Mouse (Mus musculus) gastrocnemius, postnatal 4 days (tissue): ENCODE measurements around the gene Telo2. TPM values are rescaled to one million over a fixed set of nuclear protein-coding genes. Genes with fewer than 3 reads are reported as not detected.
"Not testable (repeated sequence)": the region's sequence is repeated elsewhere in the genome, so short reads cannot be mapped to it uniquely, and the experiment has no call there.

Experiments
- DNase-seq, 2 experiments: peaks; one replicate each; pipeline ENCODE4 v3.0.0; 2021 to 2022; ENCODE audit warnings: low spot score in 2 of 2, mixed read lengths in 2 of 2
- long read RNA-seq, 2 experiments: library from polyadenylated mRNA; stranded (forward); transcript quantifications; one replicate each; pipeline ENCODE4 v2.0.0; 2021
- total RNA-seq, 2 experiments: library from RNA; stranded (reverse); gene quantifications; 2 replicates each; pipeline ENCODE4 v1.2.3; 2021

Telo2 gene
- total RNA-seq = 10 to 100 TPM; 23.5 to 27.8 TPM
- long read RNA-seq, experiment 1, transcript Telo2-202 (21 exons, 3,530 nt) = major isoform, 9 of 30 reads
- long read RNA-seq, experiment 1, partial matches to known transcripts = 6 of 30 reads
- long read RNA-seq, experiment 1, other reads (novel, unspliced or antisense) = 15 of 30 reads
- long read RNA-seq, experiment 2, transcript Telo2-202 (21 exons, 3,530 nt) = major isoform, 23 of 45 reads
- long read RNA-seq, experiment 2, partial matches to known transcripts = 3 of 45 reads
- long read RNA-seq, experiment 2, other reads (novel, unspliced or antisense) = 17 of 45 reads

DNA sequence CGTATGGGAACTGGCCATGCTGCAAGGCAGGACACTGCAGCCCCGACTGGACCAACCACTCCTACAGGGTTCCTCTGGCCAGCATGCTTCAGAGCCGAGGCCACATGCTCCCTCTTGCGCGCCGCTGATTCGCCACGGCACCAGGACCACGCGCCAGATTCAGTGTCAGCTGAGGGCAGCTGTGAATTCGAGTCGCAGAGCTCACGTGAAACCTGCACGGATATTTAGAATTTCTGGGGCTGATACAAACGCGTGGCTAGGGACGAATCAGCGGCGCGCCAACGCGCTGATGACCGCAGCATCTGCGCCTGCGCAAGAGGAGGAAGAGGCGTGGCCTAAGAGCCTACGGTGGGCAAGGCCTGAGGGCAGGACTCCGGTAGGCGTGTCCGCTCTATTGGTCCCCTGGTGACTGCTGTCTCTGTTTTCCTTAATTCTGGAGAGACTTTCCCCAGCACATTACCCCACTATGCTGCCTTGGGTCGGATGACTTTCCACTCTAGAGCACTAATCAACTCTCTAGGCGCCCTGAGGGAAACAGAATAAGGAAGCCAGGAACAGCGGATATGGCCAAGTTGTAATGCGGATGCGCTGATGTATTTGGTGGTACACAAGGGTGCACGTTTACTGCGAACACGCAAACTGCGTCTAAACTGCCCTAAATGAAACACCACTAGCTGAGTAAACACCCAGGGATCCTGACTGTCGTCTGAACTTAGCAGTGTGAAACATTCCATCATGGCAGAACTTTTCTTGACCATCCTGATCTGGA lies at the start of gene Telo2:
Telo2 (minus strand) TSS at position 304 of the 769 bp plus-strand sequence.
- peak; percentile 88 to 96 for DNase-seq

DNA sequence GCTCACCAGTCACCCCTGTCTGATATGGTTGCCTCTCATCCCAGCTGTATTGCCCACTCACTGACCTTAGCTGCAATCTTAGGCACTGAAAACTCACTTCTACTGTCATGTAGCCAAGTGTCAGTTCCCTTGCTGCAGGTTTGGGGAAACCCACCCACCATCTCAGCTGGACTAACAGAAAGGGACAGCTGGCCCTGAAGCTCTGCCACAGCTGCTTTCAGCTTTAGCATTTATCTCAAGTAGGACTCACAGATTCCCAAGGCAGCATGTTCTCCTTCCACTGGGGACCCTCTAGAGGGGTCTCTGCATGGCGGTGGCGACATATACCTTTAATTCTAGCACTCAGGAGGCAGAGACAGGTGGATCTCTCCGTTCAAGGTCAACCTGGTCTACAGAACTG lies 49.0 kb upstream of the Telo2 start:
- DNase-seq = no peak

DNA sequence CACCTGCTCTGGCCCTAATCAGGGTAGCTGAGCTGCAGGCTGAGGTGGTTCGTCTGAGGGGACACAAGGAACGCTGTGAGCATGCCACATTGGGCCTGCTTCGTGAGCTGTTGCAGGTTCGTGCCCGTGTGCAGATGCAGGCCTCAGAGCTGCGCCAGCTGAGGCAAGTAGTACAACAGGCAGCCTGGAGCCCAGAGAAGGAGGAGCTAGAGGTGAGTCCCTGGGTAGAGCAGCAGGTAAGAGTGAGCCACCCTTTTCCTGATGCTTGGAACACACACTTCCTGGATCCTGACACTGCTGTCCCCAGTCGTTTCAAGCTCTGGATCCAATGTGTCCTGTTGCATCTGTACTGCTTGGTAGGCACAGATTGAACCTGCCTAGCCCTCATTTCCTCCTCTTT lies 47.6 kb upstream of the Telo2 start:
- no peak for DNase-seq

DNA sequence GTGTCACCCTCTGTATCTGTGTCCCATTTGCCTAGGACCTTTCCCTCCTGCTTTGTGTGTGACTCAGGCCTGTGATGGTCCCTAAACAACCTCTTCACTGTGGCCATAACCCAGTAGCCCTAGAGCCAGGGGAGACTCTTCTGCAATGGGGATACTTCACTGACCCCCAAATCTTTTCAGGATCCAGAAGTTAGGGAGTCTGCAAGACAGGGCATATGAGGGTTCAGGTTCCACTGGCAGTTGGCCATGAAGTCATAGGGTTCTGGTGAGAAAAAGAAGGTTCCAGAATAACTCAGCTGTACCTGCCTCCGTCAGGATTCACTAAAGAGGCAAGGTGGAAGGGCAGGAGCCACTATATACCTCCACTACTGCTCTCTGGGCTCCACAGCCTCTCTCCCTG lies 46.4 kb upstream of the Telo2 start, which contains the start of gene Ccdc154:
Ccdc154 (plus strand) TSS at position 301 of the 400 bp plus-strand sequence.
- DNase-seq = no peak

DNA sequence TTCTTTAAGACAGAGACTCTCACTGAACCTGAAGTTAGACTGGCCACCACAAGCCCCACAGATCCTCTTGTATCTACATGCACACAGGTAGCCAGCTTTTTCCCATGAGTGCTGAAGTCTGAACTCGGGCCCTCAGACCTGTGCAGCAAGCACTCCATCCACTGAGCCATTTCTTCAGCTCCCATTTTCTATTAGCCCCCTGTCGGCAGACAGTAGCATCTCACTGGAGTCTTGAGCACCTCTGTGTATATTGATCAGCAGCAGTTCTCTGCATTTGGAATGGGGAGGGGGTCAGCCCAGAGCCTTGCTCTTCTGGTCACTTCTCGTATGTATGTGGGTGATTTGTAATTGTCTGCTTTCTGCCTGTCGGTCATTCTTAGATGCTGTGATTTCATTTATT lies 24.2 kb upstream of the Telo2 start:
- no peak for DNase-seq

DNA sequence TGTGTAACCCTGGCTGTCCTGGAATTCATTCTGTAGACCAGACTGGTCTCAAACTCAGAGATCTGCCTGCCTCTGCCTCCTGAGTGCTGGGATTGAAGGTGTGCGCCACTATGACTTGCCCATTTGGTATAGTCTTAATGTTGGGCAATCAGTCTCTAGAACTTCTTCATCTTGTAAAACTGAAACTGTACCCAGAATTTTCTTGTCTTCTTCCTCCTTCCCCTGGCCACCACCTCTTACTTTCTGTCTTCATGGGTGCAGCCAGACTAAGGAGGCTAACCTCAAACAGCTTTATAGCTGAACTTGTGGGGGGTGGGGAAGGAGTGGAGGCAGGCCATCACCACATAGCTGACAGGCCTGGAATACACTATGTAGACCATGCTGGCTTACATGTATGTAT lies 23.0 kb upstream of the Telo2 start:
- DNase-seq = no peak

DNA sequence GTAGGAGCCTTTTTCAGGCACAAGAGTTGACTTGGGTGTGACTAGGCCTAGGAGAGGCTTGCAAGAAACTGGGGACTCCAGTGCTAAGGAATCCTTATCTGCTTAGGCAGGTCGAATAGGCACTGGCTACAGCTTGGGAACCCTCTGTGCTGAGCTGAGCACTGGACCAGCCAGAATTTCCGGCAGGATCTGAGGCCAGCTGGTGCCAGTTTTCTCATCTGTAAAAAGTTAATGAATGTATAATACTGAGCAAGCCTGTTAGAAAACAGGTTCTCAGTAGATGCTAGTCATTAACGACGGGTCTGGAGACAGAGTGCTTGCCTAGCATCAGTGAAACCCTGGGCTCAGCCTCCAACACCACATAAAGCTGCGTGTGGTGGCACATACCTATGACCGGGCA lies 19.9 kb upstream of the Telo2 start:
- no peak for DNase-seq

DNA sequence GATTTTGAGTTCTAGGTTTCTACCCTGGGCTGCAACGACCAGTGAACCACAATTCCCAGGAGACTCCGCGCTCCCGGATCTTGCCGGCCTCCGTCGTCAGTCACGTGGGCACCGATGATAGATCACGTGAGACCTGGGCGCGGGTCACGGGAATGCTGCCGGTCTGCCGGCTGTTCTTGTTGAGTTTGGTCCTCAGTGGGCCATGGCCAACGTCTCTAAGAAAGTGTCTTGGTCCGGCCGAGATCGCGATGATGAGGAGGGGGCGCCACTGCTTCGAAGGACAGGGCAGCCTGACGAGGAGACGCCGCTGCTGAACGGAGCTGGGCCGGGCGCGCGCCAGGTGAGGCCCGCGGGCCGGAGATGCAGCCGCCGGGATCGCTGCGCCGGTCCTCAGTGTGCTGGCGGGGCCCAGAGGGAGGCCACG lies 17.5 kb upstream of the Telo2 start, which contains the start of gene Clcn7:
Clcn7 (plus strand) TSS at position 117 of the 424 bp plus-strand sequence.
- peak; percentile 90 to 96 for DNase-seq

DNA sequence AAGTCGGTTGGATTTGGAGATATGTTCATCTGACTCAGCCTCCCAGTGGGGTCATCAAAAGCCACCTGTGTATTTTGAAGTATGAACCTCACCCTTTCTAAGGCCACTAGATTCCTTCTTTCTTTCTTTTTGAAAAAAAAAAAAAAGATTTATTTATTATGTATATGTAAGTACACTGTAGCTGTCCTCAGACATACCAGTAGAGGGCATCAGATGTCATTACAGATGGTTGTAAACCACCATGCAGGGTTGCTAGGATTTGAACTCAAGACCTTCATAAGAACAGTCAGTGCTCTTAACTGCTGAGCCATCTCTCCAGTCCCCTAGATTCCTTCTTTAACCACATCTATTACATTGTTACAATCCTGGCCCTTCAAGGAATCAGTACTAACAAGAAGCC lies 14.3 kb upstream of the Telo2 start:
- DNase-seq = no peak

DNA sequence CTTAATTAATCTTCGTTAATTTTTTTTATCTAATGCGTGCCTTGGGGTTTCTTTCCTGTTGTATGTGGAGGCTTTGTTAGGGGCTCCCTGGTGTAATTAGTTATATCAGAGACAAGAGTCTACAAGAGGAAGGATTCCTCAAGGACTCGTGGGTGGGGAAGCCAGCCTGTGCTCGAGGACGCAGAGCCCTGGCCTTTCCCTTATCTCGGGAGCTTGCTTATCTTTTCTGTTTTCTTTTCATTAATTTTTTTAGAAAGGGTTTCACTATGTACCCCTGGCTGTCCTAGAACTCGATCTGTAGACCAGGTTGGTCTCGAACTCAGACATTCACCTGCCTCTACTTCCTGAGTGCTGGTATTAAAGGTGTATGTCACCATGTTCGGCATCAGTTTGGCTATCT lies 11.9 kb upstream of the Telo2 start:
- DNase-seq = no peak

DNA sequence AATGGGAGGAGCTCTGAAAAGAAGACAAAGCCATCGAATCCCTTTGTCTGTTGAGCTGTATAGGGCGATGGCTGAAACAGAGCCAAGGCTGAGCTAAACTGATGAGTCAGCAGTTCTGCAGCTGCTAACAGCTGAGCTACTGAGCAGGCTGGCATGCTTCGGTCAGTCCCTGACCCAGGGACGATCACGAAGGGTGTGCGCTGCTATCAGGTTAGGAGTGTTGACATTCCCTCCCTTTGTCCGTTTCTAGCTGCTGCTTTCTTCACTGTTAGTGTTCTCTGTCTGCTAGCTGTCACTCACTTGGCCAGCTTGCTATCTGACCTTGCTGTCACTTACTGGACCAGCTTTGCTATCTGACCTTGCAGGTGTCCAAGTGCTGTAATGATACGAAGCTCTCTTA lies 11.3 kb upstream of the Telo2 start:
- no peak for DNase-seq

DNA sequence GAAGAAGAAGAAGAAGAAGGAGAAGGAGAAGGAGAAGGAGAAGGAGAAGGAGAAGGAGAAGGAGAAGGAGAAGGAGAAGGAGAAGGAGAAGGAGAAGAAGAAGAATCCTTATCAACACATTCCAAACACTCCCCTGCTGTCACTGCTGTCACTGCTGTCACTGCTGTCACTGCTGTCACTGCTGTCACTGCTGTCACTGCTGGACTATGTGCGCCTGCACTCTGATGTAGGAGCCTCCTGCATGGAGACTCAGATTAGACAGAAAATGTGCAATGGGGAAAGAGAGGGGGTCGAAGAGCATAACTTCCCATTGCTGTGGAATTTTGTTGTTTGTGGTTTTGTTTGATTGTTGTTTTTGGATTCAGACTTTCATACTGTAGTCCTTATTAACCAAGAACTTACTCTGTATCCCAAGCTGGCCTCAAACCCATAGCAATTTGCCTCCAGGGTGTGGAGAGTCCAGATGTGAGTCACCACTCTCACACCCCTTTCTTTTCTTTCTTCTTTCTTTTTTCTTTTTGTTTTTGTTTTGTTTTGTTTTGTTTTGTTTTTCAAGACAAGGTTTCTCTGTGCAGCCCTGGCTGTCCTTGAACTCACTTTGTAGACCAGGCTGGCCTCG lies 9.8 kb upstream of the Telo2 start:
- not testable (repeated sequence) for DNase-seq

DNA sequence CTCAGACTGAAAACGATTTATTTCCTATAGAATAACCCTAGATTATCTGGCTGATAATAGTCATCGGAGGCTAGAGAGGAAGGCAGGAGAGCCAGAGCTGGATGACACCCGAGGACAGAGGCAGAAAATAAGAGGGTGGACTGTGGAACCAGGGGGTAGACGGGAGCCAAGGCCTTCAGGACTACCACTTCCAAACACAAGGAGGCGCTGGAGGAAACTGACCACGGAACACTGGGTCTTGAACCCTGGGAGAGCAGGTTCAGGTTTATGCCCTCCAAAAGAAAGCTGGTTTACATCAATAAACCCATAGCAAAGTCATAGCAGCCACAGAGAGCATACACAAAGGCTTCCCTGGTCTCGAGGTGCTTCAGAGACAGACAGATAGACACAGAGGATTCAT lies 8.2 kb upstream of the Telo2 start:
- DNase-seq = no peak

DNA sequence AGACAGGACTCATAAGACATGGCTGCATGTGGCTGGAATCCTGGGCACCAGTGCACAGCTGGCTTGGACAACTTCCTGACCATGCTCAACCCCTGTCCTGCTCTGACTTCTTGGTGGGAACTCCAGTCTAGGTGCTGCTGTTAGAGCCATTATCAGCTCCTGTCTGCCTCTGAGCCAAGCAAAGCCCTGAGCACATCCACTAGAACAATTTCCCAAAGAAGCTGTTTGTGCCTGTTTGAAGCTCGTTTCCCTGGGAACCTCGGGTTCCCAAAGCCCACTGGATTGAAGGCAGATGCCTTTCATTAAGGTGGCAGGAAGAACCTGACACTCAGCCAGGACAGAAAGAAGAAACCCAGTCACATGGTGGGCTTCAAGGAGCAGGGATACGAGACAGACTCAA lies 4.6 kb upstream of the Telo2 start, which contains the start of gene Ptx4:
Ptx4 (plus strand) TSS at position 355 of the 400 bp plus-strand sequence.
- DNase-seq = no peak

DNA sequence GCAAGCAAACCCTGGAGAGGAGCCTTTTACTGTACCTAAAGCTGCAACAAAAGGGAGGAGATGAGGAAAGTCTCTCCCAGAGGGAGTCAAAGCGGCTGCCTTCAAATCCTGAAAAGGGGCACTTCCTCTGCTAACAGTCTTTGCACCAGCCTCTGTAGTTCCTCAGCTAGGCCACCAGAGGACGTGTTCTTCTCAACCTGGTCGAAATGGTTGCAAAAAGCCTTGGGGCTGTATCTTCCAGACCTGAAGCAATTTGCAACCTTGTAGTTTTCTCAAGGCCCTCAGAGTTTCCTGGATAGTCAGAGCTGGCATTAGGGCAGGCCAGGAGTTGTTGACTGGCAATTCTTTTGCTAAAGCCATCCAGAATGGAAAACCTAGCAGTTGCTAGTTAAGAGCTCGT lies 1.5 kb upstream of the Telo2 start:
- DNase-seq = no peak

DNA sequence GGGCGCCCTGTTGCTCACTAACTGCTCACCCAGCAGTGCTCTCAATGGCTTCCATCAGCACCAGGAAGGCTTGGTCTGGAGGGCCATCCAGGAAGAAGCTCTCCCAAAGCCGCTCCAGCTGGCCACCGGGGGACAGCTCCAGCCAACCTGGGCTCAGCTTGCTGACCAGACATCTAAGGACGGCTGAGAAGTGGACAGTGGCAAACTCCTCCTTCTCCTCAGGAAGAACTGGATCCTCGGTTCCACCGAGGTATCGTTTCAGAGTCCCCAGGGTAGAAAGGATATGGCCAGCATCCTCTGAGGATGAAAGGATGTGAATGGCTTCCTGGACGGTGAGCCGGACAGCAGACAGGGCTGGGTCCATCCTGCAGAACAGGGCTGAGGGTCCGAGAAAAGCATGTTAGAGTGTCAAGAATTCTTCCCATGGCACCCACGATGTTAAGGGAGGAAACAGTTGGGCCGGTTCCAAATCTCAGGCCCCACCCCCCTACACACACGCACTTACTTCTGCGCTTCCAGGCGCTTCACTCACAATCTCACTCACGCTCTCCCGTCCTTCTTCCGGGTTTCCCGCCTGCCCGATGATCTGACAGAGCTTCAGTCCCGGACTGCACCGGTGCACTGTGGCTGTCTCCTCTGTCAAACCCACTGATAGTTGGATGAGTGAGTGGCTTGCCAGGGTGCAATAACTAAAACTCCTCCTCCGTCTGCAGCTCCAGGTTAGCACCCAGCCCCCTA lies 690 bp downstream of the Telo2 start:
- DNase-seq = peak in 1 of 2 experiments; percentile 40

DNA sequence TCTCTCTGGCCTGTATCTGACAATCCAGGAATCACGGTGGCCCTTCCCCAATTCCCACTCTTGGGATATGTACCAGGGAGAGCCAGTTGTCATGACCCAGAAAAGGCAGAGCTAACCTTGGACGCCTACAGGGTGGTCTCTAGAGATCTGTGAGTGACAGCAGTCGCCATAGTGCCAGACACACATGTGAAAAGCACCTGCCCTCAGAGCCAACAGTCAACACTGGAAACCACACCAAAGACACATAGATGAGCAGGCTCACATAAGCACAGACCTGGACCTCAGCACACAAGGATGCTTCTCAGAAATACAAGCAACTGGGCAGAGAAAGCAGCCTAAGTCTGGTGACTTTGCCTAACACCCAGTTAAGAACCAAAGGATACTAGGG lies 3.4 kb downstream of the Telo2 start:
- DNase-seq = no peak

DNA sequence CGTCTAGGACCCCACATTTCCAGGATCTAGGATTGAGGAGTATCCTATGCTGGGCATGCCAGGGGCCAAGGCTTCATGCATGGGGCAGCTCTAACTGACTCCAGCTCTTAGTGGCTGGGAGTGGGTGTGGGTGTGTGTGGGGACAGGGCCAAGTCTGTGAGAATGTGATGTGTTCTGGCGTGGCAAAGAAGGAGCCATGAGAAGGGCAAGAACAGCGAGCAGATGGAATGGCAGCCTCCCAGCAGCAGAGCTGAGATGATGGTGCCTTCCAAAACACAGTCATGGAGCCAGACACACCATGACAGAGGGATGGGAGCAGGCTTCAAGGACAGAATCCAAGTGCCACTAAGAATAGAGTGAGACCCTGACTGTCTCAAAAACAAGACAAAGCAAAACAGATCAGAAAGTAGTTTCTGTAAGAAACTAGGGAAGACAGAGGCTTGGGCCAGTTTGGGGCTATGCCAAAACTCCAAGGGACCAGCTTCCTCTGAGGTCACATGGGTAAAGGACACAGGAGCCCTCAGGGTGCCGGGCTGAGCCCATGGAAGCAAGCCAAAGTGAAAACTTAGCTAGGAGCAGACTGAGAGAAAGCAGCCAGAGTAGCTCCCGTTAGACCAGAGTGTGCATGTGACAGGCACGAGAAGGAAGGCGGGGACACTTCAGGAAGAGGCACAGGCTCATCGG lies 3.9 kb downstream of the Telo2 start:
- peak in 1 of 2 experiments; percentile 36 for DNase-seq

DNA sequence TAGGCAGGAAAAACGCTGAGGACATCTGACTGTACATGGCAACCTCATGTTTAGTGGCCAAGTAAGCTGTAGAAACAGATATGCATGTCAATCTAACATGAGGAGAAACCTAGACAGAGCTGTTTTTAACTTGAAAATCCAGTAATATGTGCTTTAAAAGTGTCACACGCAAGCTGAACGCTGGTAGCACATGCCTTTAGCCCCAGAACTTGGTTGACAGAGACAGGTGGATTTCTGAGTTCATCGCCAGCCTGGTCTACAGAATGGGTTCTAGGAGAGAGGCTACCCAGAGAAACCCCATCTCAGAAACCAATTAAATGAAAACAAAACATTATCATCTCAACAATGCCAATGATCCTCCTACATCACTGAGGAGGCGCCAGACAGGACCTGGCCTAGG lies 4.5 kb downstream of the Telo2 start:
- DNase-seq = no peak

DNA sequence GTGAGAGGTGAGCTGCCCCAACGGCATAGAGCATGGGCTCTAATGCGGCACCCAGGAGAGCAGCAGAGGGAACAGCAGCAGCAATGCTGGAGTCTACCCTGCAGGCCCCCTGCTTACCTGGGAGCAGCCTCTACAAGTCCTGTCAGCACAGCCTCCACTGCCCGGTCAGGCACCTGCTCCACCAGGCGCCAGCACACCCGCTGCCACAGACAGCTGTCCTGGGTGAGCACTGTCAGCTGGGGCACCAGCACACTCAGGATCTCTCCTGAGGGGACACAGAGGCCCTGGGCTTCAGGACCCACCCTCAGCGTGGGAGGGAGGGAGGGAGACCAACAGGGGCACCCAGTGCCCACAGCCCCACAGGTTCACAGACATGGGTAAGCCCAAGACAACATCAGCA lies 5.2 kb downstream of the Telo2 start:
- DNase-seq = no peak

DNA sequence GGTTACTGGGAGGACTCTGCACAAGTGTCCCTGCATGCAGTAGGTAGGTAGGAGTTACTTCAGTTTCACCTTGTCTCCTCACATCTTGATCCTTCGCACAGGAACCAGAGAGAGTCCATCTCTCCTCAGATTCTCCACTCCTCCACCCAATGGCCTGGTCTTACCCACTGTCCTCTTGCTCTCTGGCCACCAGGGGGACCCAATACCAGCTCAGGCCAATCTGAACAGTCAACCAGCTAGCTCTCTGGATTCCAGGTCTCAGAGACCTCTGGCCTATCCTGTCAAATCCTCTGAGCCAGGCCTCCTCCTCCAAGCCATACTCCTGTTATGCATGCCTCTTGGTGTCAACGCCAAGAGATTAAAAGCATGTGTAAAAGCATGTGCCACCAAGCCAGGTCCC lies 6.2 kb downstream of the Telo2 start:
- DNase-seq = no peak
